Mouse (Mus musculus): ENCODE results near the gene Sf3a1. TPM values are rescaled to one million over a fixed set of nuclear protein-coding genes. Genes with fewer than 3 reads are reported as not detected.
"Not testable (repeated sequence)": the region's sequence is repeated elsewhere in the genome, so short reads cannot be mapped to it uniquely, and the experiment has no call there.

Gene Sf3a1
- total RNA-seq (2014; rRNA removed) (41.9 and 45.4 TPM in 2 replicates), polyA plus RNA-seq (2015; fragmentation: Nextera tagmentation; extraction: Ambion mirVana) (30.6 and 31.6 TPM in 2 replicates)

DNA sequence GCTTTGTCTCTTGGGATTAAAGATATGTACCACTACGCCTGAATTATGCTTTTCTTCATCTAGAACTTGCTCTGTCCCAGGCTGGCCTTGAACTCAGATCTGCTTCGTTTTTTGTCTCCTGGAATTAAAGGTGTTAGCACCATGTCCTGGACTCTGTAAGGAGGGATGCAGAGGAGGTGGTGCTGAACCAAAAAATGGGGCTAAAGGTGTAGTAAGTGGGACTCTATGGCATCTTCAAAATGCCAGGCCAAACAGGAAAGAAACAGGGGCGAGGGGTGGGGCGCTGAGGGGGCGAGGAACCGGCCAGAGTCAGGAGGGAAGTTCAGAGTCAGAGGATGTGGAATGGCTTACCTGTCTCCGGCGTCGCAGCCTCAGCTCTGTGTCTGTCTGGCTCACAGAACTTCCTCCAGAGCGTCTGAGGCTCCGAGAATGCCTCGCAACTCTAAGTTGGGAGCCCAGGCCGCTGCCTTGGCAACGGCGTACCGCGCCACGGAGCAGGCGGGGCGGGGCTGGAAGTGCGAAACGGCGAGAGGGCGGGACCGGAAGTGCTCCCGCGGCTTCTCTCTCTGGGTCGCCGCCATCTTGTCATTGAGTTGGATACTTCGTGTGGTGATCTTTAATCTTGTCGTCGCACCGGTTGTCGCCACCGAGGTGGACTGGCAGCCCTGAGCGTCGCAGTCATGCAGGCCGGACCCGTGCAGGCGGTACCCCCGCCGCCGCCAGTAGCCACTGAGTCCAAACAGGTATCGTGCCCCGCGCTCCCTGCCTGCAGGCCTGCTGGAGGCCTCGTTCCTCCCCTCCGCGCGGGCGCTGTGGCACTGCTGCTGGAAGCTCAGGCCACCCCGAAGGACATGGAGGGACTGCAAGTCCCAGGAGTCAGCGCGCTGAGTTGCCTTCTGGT, at the start of gene Sf3a1, which contains the start of gene Ccdc157:
Gene Sf3a1, plus strand, starts transcription at position 543 of the 901 bp plus-strand sequence.
Gene Ccdc157, minus strand, starts transcription at position 486 of the 901 bp plus-strand sequence.
- H3K9ac ChIP-seq (replicated peaks; ENCODE audit: low read length), result peak within 1 kb of the TSS; percentile 88
- H3K9me3 ChIP-seq (ENCODE audit: low read length), result no peaks in the 10 kb centered on the region
- peak within 1 kb of the TSS; percentile 97 for H3K27ac ChIP-seq
- TF ChIP-seq CTCF (IDR thresholded peaks at IDR 0.05; ENCODE audit: low read depth), result no peak
- DNase-seq (ENCODE audit: low spot score), result peak; percentile 97
- WGBS, result 1% methylated on average over 51 of the region's 54 CpGs
- H3K4me2 ChIP-seq (ENCODE audit: low read depth, low read length), result peak within 1 kb of the TSS; percentile 81
- peak within 1 kb of the TSS; percentile 76 for H3K4me3 ChIP-seq (ENCODE audit: low read length)
- H3K27me3 ChIP-seq (ENCODE audit: insufficient read depth, low read length), result no peaks in the 10 kb centered on the region
- H3K36me3 ChIP-seq (ENCODE audit: insufficient read depth, low read length), result peaks cover 11% of the 10 kb centered on the region; the same call in 1 of the 2 replicates
- H3K4me1 ChIP-seq (ENCODE audit: insufficient read depth, low read length), result peaks cover 14% of the 10 kb centered on the region
- ATAC-seq, result peak; percentile 97

DNA sequence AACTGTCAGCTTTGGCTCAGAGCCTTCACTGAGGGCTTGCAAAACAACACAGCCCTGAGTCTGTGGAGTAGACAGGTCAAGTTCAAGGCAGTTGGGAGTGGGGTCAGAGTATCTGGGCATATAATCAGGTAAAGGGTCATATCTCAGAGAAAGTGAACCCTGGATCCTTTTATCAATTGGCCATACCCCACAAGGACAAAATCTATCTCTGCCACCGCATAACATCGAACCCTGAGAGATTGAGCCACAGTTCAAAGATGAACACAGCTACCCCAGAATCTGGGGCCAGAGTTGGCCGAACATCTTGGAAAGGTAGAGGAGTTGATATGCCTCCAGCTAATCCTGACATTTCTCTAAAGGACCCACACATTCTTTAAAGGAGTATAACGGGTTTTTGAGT, 48.1 kb upstream of the Sf3a1 start:
- H3K9me3 ChIP-seq (ENCODE audit: low read length), result no peaks in the 10 kb centered on the region
- H3K27ac ChIP-seq, result no peak overlapping the region
- no peak overlapping the region for H3K4me2 ChIP-seq (ENCODE audit: low read depth, low read length)
- peaks cover 13% of the 10 kb centered on the region; the same call in 1 of the 2 replicates for H3K36me3 ChIP-seq (ENCODE audit: insufficient read depth, low read length)
- TF ChIP-seq CTCF (IDR thresholded peaks at IDR 0.05; ENCODE audit: low read depth), result no peak
- no peak for DNase-seq (ENCODE audit: low spot score)
- no peaks in the 10 kb centered on the region for H3K27me3 ChIP-seq (ENCODE audit: insufficient read depth, low read length)
- 90% methylated on average over 4 of the region's 4 CpGs for WGBS
- peaks cover 4% of the 10 kb centered on the region; the same call in 1 of the 2 replicates for H3K4me1 ChIP-seq (ENCODE audit: insufficient read depth, low read length)
- H3K9ac ChIP-seq (replicated peaks; ENCODE audit: low read length), result no peak overlapping the region
- no peak for ATAC-seq
- no peak overlapping the region for H3K4me3 ChIP-seq (ENCODE audit: low read length)

DNA sequence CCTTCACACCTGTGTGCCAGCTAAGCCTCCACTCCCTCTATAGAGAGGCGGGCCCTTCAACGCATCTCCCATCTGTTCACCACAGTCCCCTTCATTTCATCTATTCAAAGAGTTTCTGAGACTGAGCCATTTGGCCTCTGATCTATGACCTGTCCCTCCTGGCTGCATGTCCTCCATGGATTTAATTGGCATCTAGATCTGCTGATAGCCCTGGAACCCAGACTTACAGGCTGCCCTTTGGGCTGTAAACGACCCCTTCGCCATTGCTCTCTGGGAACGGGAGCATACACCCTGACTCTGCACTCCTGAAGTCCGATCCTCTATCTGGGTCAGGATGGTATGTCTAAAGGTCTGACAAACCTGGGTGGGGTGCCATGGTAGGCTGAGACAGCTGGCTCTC, 47.3 kb upstream of the Sf3a1 start:
- H3K9me3 ChIP-seq (ENCODE audit: low read length), result no peaks in the 10 kb centered on the region
- no peak overlapping the region for H3K9ac ChIP-seq (replicated peaks; ENCODE audit: low read length)
- DNase-seq (ENCODE audit: low spot score) (no peak), ATAC-seq (no peak)
- H3K4me1 ChIP-seq (ENCODE audit: insufficient read depth, low read length), result peaks cover 10% of the 10 kb centered on the region; the same call in 1 of the 2 replicates
- WGBS, result 78% methylated on average over 6 of the region's 6 CpGs
- H3K27me3 ChIP-seq (ENCODE audit: insufficient read depth, low read length), result no peaks in the 10 kb centered on the region
- H3K36me3 ChIP-seq (ENCODE audit: insufficient read depth, low read length), result peaks cover 8% of the 10 kb centered on the region; the same call in 1 of the 2 replicates
- no peak for TF ChIP-seq CTCF (IDR thresholded peaks at IDR 0.05; ENCODE audit: low read depth)
- H3K27ac ChIP-seq, result no peak overlapping the region
- no peak overlapping the region for H3K4me2 ChIP-seq (ENCODE audit: low read depth, low read length)
- no peak overlapping the region for H3K4me3 ChIP-seq (ENCODE audit: low read length)

DNA sequence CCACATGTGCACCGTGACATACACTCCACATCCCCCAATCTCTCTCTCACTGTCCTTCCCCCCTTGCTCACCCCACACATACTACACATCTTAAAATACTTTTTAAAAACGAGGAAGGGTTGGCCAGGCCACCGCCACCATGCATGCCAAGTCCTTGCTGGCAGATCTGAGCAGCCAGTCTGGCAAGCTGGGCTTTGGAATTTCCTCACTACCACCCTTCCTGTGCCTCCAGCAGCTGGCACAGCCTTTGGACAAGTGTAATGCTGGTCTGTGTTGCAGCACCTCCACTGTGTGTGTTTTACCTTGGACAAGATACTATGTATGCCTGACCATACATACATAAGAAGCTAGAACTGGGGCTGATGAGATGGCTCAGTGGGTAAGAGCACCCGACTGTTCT, 46.7 kb upstream of the Sf3a1 start:
- WGBS, result 71% methylated on average over 4 of the region's 4 CpGs
- no peak overlapping the region for H3K4me2 ChIP-seq (ENCODE audit: low read depth, low read length)
- no peak for TF ChIP-seq CTCF (IDR thresholded peaks at IDR 0.05; ENCODE audit: low read depth)

DNA sequence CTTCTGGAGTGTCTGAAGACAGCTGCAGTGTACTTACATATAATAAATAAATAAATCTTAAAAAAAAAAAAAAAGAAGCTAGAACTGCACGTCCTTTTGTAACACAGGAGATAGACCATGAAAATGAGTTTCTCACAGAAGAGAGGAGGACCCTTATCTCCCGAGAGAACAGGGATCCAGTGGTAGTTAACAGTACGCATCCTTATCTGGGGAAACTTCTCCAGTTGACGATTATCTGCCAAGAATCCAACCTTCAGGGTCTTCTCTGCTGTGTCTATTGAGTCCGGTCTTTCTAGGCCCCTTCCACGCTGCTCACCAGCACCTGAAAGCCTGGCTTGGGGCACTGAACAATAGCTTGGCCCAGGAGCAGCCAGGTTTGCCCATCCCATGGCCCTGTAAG, 46.2 kb upstream of the Sf3a1 start:
- no peaks in the 10 kb centered on the region for H3K27me3 ChIP-seq (ENCODE audit: insufficient read depth, low read length)
- H3K4me3 ChIP-seq (ENCODE audit: low read length), result no peak overlapping the region
- H3K9me3 ChIP-seq (ENCODE audit: low read length), result no peaks in the 10 kb centered on the region
- peaks cover 8% of the 10 kb centered on the region; the same call in 1 of the 2 replicates for H3K36me3 ChIP-seq (ENCODE audit: insufficient read depth, low read length)
- peaks cover 16% of the 10 kb centered on the region for H3K4me1 ChIP-seq (ENCODE audit: insufficient read depth, low read length)
- no peak overlapping the region for H3K4me2 ChIP-seq (ENCODE audit: low read depth, low read length)
- no peak for TF ChIP-seq CTCF (IDR thresholded peaks at IDR 0.05; ENCODE audit: low read depth)
- WGBS, result 82% methylated on average over 6 of the region's 6 CpGs
- DNase-seq (ENCODE audit: low spot score) (no peak), ATAC-seq (no peak)
- H3K27ac ChIP-seq, result no peak overlapping the region
- no peak overlapping the region for H3K9ac ChIP-seq (replicated peaks; ENCODE audit: low read length)

More for the DNA sequence above, 46.7 kb upstream of the Sf3a1 start:
- Histone ChIP-seq H3K9ac (replicated peaks; ENCODE audit: low read length) (no peak overlapping the region), H3K4me1 (ENCODE audit: insufficient read depth, low read length) (peaks cover 12% of the 10 kb centered on the region; the same call in 1 of the 2 replicates), H3K36me3 (ENCODE audit: insufficient read depth, low read length) (peaks cover 8% of the 10 kb centered on the region; the same call in 1 of the 2 replicates), H3K9me3 (ENCODE audit: low read length) (no peaks in the 10 kb centered on the region), H3K4me3 (ENCODE audit: low read length) (no peak overlapping the region), H3K27ac (no peak overlapping the region), H3K27me3 (ENCODE audit: insufficient read depth, low read length) (no peaks in the 10 kb centered on the region)
- DNase-seq (ENCODE audit: low spot score), result no peak
- no peak for ATAC-seq

DNA sequence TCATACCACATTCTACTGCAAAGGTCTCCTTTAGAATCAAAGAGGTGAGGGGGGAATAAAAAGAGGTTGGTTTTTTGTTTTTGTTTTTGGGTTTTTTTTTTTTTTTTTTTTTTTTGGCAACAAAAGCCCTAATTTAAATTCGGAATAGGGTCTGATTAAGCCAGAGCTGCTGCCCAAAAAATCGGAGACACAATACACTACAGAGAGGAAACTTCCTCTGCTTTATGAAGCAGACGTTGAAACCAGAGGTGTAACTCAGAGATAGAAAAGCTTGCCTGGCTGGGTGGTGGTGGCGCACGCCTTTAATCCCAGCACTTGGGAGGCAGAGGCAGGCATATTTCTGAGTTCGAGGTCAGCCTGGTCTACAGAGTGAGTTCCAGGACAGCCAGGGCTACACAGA, 45.6 kb upstream of the Sf3a1 start:
- WGBS, result 65% methylated on average over 6 of the region's 6 CpGs
- H3K4me3 ChIP-seq (ENCODE audit: low read length); DNase-seq (ENCODE audit: low spot score); H3K27me3 ChIP-seq (ENCODE audit: insufficient read depth, low read length); H3K4me2 ChIP-seq (ENCODE audit: low read depth, low read length); H3K36me3 ChIP-seq (ENCODE audit: insufficient read depth, low read length); ATAC-seq; H3K9ac ChIP-seq (replicated peaks; ENCODE audit: low read length); H3K27ac ChIP-seq; H3K9me3 ChIP-seq (ENCODE audit: low read length): not testable (repeated sequence)
- peaks cover 22% of the 10 kb centered on the region for H3K4me1 ChIP-seq (ENCODE audit: insufficient read depth, low read length)

Data from hindbrain, postnatal 0 days (tissue).